Mouse (Mus musculus) C2C12 (cell line): ENCODE results near the gene Tinf2.

ENCODE experiments used
- CTCF ChIP-seq: IDR thresholded peaks from one replicate; pipeline ENCODE4 v1.5.1; 2011; ENCODE audit not compliant: control insufficient read depth, insufficient read depth, insufficient read length
- MAX ChIP-seq: IDR thresholded peaks from one replicate; pipeline ENCODE4 v1.6.1; 2011; ENCODE audit warnings: mild to moderate bottlenecking, control low read depth
- MYOG ChIP-seq: IDR thresholded peaks from one replicate; pipeline ENCODE4 v1.6.1; 2011; ENCODE audit not compliant: control insufficient read depth, insufficient read length; ENCODE audit errors: extremely low read depth
- USF1 ChIP-seq: IDR thresholded peaks from one replicate; pipeline ENCODE4 v1.6.1; 2011; ENCODE audit warnings: low read depth, mild to moderate bottlenecking, control low read depth, moderate library complexity

GRCm38 (mm10) chr14:55702761-55703160, 21.1 kb upstream of the Tinf2 start:
- TF ChIP-seq CTCF (no peak), USF1 (no peak), MAX (no peak), MYOG (no peak)
